Mouse (Mus musculus) cerebellum, adult (tissue): ENCODE data around the gene Gtdc1.

Experiments
- ATAC-seq: cut with Nextera tagmentation; 2 replicates; pipeline ENCODE4 v1.9.2; 2017; ENCODE audit warnings: mild to moderate bottlenecking, moderate library complexity, mixed read lengths; ENCODE audit not compliant: insufficient number of reproducible peaks, low FRiP score, low TSS enrichment

Gtdc1 gene

DNA sequence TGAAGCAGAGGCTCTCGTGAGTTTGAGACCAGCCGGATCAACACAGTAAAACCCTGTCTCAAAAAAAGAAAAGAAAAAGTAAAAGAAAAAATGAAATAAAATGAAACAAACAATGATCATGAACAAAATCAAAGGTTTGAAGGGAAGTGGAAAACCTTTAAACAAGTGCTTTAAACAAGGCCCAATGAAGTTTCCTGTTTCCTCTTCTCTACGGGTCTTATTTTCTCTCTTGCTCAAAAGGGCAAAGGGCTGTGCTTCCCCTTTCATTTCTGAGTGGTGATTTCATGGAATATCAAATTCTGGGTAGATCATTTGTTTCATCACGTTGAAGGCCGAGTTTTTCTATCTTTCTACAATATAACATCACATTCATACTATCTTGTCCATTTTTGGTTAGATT lies 136.3 kb downstream of the Gtdc1 start:
- no peak for ATAC-seq

DNA sequence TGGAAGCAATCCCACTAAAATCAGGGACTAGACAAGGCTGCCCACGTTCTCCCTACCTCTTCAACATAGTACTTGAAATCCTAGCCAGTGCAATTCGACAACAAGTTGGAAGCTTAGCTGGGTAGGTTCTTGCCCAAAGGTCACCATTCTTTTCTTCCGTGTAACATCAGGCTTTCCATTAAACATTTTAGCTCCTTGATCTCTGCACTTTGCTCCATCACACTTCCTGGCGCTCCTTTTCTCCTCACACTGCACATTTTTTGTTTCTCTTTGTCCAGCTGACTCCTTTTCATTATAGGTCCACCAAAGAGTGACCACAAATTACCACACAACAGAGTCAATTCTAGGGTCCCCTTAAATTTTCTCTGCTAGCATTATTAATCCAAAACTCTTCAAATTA lies 144.7 kb downstream of the Gtdc1 start:
- no peak for ATAC-seq

DNA sequence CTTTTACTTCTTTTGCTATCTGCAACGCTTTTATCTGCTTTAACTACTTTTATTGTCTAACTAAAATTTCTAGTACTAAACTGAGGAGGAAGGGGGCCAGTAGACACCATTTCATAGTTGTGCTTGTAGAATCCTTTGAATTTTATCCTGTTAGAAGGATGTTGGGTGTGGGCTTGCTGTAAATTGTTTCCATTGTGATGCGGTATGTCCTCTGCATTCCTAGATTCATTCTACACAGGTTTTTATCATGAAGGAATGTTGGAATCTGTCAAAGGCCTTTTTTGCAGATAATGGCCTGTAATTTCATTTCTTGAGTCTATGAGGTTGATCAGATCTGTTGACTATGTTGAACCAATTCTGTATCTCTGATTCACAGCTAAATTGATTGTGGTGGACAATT lies 146.5 kb downstream of the Gtdc1 start:
- no peak for ATAC-seq

DNA sequence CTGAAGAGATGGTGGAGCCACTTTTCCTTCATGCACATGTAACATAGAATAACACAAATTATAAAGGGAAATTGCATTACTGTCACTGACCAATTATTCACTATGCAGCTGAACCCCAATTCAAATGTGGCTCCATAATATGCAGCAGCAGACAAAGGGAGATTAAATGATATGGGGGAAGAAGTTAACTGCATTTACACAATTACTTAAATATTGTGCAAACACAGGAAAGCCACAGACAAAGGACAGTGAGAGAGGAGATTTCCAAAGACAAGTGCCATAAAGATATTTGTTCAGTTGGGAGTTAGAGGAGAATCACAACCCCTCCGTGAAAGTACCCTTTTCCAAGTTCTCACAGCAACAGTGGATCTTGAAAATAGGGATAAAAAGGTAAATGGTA lies 163.6 kb downstream of the Gtdc1 start:
- ATAC-seq = no peak

DNA sequence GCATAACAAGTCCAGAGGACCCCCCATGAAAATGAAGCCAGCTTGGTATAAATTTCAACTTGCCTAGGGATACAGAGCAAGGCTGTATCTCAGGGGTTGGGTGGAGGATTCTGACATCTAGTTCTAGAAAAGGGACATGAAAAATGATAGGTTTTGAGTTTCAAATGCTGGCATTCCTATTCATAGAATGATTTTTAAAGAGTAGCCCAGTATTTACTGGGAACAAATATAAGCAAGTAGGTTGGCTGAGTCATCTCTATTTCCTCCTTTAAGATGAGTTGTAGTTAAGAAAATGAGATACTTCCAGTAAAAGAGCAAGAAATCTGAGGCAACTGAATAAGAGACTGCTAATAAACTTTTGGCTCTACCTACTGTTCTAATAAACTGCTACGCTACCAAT lies 190.8 kb downstream of the Gtdc1 start:
- no peak for ATAC-seq

DNA sequence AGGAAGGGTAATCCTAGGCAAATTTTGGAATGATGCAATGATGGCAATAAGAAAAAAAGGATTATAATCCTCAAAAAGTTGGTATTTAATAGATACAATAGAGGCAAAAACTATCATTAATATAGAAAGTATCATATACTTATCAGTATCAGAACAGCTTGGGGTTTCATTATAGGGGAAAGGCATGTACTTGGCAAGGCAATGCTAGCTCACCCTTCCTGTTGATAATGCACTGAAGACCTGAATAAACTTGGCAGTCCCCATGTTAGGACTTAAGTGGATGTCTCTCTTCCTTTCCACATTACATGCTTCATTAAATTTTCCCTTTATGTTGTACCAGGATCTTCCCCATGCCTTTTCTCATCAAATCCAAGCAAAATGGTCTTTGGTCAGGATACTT lies 206.0 kb downstream of the Gtdc1 start:
- no peak for ATAC-seq

DNA sequence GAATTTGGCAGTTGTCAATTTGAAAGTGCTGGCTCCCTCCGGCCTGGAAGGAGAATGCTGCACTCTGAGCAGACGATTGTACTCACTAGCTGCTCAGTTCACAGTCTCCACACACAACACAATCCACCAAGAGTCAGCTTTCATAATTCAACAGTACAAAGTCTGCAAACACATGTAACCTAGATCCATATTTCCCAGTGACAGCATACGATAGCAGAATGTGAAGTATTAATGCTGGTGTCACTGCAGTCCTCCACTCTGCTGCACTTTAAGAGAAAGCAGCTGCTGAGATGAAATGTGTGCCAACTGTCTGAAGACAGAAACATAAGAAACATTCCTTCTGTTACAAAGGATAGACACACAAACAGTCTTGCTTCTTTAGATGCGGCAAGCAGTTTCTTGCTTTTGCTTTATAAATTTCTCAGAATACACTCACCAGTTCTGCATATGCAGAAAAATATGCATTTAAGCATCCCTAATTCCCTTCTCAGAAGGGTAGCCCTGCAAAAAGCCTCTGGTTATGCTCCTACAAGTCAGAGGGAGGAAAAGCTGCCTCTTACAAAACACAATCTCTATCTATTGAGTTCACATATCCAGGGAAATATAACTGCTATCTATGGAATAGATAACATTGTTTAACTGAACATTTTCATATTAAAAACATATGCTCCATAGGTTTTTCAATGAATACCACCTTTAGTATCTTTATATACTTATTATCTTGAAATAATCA lies 221.4 kb downstream of the Gtdc1 start:
- ATAC-seq = no peak

DNA sequence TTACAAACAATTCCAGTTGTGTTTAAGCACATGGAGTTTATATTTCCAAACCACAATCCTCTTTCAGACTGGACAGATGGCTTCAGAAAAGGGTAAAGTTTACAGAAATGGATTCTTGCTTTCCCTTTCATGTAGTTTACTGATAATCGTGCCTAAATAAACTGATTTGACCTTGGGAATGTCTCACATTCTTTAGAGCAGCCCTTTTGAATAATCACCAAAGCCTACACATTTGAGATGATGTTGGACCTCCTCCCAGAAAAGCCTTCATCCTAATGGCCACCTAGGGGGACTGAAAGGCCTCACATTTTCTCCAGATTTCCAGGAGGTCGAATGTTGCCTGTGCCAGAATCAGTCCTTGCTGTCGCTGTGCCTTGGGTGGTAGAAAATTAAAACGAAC lies 227.2 kb downstream of the Gtdc1 start:
- ATAC-seq = no peak

DNA sequence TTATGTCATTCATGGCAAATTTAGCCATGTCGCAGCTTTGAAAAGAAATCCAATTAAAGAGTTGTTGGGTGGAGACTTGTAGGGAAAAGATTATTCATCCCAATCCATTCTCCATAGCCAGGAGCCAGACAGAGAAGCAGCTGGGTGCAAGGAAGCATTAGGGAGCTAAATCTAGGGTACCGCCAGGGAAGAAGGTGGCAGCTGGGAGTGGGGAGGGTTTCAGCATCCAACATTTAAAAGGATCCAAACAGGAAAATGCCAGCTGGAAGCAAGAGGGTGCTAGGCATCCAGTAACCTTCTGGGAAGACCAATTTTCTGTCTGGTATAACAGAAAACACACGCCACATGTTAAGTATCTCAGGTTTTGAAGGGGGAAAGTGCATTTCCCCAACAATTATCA lies 231.0 kb downstream of the Gtdc1 start:
- no peak for ATAC-seq

DNA sequence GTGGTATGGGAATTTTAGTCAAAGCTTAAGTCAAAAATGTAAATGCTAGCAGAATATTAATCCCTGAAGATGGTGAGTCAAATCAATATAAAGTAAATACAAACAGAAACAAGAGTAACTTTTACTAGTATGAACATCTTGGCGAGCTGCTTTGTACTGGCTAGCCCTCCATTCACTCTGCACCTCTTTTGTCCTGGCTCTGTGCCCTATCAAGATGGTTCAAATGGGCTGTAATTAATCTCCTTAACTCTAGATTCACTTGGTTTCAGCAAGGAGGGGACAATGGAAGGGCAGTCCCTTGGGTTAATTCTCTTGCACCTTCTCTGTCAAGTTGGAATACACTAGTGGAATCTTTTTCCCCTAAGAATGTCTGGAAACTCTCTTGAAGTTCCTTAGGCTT lies 233.6 kb downstream of the Gtdc1 start:
- no peak for ATAC-seq

DNA sequence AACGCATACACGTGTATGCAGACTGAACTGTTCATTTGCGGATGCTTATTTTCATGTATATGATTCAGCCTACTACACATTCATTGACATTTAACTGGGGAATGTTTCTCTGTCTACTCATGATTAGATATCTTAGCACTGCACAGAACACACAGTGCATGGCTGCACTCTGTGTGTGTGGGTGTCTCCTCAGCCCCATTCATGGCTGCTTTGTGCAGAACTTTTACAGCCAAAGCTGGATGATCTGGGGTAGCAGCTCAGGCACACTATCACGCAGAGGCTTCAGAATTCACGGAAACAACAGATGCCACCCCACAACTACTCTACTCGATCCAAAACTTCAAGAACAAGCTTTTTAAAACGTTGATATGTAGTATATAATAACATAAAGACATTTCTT lies 263.4 kb downstream of the Gtdc1 start:
- ATAC-seq = no peak

DNA sequence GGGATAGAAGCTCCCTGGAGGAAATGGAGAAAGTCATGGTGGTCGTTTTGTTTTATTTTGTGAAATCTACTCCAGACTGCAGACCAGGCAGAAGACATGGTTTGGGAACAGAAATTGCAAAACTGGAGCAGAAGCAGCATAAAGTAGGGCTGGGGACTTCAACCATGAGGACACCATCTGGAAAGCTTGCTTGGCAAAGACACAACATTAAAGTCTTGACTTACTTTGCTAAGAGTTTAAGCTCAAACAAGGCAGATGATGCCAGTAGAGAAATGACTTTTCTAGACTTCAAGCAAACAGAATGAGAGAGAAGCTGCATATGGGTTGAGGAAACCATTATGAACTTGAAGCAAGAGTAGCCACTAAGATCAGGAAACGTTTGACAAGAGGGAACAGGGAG lies 267.6 kb downstream of the Gtdc1 start:
- no peak for ATAC-seq

DNA sequence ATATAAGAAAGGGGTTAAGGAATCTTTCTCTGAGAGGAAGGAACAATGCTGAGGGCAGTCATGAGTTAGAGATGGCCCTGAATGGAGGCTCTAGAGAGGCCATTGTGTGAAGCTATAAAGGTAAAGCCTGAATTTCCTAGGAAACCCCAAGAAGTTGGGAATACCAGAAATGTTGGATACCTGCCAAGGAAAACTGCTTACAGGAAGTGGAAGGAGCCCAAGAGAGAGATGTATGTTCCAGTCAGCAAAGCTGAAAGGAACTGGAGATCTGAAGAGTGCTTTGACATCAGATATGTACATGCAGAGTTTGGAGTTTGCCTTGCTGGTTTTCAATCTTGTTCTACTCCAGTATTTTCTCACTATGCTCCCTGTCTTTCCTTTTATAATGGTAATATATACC lies 268.4 kb downstream of the Gtdc1 start:
- no peak for ATAC-seq

DNA sequence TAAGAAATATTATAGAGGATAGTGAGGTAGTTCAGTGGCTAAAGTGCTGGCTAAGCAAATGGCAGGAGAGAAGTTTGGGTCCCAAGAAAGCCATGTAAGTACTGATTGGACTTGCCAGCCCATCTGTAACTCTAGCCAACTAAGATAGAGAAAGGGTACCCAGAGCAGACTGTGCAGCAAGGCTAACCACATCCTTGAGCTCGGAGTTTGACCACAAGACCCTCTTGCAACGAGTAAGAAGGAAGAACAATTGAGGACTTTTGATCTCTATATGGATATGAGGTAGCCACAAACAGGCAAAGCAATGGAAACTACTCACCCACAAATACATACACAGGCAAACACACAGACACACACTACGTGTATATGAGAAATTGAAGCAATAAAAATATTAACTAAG lies 278.9 kb downstream of the Gtdc1 start:
- no peak for ATAC-seq

DNA sequence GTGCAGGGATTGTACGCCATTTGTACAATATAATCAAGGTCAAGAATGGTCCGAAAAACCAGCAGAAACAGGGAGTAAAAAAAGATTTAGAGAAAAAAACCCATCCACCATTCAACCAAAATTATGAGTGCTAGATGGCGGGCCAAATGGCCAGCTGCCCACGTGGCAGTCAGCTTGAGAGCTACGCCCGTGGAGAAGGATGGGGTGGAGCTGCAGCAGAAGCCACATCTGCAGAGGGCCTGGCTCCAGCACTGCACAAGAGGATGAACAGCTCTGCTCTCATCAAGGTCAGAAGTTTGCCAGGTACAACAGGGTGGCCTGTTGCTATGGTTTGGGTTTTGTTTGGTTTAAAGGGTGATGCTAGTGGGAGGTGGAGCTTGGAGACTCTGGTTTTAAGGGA lies 281.1 kb downstream of the Gtdc1 start:
- ATAC-seq = no peak; the same call in 1 of the 2 replicates

DNA sequence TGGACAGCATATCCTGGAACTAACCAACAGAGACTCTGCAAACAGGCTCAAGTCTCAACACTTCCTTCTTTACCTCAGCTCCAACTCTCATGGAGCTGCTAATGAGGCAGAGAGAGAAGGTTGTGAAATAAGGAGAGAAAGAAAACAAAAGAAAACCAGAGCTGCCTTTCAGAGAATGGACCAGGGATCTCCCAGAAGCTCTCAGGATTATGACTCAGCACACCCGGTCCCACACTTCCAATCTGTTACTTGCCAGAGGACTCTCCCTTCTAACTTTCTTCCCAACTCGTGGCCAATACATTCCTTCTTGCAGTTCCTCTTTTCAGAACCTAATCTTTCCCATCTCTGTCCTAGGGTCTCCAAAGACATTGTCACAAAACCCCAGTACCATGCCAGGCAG lies 288.1 kb downstream of the Gtdc1 start:
- ATAC-seq = no peak

DNA sequence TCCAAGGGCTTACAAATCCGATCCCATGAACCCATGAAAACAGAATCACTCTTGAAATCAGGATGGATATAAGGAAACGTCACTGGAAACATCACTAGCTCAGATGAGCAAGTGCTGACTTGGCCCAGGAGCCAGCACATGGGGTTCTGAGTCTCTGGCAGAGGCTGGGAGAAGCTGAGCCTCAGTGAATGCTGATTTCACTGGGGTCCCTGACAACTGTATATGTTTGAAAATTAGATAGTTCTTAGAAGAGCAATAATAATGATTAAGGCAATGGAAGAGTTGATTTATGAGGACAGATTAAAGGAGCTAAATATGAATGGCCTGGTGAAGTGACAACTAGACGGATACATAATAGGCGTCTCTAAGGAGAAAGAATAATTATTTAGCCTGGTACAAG lies 289.3 kb downstream of the Gtdc1 start:
- no peak for ATAC-seq

DNA sequence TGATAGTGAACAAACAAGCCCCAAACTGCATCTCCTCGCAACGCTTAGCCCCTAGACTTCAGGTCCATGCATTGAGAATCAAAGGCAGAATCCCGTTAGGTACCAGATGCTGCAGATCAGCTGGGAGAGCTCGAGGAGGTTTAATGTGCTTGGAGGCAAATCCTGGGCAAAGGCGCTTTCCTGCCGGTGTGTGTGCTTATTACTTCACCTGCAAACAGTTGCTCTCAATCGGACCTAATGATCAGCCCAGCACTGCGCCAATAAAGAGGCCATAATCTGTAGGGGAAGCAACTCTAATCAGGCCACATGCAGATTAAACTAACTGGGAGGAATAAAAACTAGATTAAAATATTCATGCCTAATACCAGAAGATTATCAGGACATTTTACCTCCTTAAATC lies 293.5 kb downstream of the Gtdc1 start:
- ATAC-seq = no peak

DNA sequence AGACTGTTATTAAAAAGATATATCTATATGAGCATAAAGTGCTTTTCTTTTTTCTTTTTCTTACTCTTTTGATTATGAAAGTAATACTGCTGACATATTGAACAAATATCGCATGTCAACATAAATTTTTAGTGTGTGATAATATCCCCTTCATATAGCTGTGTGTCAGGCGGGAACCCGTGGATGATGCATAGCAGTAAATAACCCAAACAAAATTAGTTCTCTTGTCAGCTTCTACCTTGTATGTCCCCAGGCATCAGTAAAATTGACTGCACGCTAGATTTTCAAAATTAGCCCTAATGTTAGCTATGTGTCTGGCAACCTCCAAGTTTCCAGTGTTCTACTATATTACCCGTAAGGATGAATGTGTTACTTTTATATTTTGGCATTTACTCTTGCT lies 294.4 kb downstream of the Gtdc1 start:
- ATAC-seq = no peak

DNA sequence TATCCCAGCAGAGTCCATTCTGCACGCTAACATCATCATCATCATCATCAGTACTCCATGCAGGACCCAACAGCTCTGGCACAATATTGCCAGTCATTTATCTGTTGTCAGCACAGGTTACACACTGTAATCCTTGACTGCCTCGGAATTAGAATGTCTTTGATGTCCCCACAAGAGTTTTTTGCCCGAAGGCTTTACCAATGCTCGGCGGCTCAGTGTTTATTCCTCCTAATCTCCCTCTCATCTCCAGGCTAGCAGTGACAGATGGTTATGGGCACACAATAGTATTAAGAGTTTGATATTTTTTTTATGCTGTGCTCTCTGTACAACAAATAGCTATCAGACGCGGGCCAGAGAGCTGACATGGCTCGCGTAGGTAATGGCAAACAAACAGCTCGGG lies 294.9 kb downstream of the Gtdc1 start:
- ATAC-seq = no peak

DNA sequence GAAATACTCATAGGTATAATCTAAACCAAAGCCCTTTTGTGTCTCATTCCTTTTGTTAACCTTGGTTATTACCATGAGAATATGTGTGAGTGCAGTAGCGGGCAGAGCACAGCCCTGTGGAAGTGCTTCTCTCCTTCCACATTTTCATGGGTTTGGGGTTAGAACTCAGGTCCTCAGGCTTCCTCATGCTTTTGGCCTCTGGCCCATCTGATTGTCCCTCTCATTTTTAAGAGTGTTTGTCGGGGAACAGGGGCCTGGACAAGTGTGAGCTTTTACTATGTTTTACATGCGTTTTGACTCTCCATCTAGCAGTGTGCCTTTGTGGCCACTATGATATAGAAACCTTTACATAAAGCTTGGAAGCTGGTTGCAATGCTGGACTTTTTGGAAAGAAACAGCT lies 296.4 kb downstream of the Gtdc1 start:
- no peak for ATAC-seq

DNA sequence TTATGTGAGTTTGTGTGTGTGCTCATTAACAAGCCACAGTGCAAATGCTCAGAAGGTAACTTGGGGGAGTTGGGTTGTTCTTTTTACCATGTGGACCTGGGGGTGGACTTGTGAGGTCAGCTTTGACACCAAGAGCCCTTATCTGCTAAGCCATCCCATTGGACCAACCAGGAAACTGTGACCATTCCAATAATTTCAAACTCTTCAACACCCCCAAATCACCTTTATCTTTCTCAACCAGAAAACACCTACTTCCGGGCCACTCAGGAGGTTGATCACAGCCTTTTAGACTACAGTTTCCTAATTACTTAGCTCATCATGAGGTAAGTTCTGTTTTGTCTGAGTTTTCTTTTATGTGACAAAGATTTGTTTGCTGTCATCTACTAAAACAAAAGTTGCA lies 298.7 kb downstream of the Gtdc1 start:
- no peak for ATAC-seq

DNA sequence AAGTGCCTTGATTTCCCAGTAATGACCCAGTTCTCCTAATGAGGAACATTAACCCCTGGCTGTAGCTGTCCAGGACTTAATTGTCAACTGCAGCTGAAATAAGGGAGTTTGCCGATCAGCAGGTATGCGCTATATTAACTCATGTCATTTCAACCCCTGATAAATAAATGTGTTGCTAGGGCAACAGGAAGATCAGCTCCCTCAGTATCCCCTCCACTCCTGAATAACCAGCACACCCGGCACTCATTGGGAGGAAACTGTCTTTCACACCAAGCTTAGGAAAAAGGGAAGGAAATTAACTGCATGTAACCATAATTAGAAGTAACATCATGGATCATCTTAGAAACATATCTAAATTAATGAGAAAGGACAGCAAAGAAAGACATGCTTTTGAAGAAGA lies 302.3 kb downstream of the Gtdc1 start:
- no peak for ATAC-seq
